Mouse (Mus musculus) mouse trophoblast stem cell (cell line): ENCODE measurements around the gene Rbfox2.

Experiments
- in situ Hi-C, 2 experiments: fragments of 300-500 bp; cut with MseI, MboI; formaldehyde crosslinking; loops; 2 replicates in 1 of 2; 3 replicates in 1 of 2; pipeline ENCODE4 v1.15.1; 2025

Rbfox2 gene

DNA sequence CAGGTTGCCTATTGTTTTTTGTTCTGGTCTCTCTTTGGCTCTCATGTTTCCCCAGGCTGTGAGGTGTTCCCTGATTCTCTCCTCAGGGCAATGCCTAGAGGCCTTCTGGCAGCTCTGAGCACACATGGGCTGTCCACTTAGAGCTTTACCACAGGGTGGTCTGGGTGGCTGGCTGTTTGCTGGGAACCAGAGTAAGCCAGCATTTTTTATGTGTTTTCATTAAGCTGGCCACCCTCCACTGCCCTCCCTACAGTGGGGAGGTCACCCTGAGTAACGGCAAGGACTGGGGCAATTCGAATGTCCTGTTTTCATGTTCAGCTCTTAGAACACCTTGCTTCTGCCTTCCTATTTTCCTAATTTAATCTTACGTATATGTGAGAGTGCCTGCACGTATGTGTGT, 24.6 kb upstream of the Rbfox2 start:
- in situ Hi-C loops = no loop called here

DNA sequence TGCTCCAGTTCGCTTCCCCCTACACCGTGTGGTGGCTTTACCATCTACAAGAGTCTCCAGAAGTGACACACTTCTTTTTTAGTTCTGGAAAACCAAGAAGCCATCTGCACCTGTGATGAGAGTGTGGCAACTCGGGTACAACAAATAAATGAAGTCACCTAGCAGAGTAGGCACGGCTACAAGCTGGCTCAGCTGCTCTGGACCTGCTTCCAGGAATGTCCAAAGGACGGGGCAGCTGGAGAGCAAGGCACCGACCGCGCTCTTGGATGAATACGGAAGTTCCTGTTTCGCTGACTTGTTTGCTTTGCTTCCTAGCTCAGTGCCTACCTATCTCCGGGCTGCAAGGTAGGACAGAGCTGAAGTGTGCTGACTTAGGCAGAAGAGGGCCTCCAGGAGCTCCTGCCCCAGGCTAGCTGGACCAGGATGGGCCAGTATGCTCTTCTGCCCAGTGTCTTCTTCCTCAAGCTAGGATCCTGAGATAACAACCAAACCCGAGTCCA, 22.9 kb upstream of the Rbfox2 start:
- in situ Hi-C loops = no loop called here

DNA sequence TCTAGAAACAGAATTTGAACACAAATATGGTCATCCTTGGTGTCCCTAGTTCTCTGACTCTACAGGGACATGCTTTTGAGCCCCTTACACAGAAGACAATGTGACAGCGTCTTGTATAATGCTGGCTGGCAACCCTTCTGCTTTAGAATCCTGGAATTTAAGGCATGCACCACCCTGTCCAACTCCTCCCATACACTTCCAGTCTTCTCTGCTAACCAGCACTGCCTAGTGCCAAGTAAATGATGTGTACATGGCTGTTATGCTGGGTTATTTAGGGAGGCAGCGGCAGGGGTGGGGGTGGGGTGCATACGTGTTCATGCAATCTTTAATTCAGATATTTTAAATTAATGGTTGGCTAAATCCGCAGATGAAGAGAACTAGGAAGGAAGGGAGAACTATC, 19.6 kb upstream of the Rbfox2 start:
- in situ Hi-C loops = no loop called here

DNA sequence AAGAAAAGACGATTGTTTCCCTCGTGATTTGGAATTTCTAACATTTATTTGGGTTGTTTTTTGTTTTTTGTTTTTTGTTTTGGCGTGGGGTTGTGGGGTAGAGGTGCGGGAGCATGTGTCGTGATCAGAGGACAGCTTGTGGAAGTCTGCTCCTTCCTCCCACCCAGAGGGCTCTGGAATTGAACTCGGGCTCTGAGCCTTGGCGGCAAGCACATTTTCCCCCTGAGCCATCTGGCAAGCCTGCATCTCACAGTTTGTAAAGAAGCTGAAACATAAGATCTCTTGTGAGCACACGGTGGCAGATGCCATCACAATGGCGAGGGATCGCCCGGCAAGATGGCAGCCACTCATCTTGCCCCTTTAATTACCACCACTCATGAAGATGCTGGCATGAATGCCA, 17.6 kb upstream of the Rbfox2 start:
- in situ Hi-C loops = no loop called here

DNA sequence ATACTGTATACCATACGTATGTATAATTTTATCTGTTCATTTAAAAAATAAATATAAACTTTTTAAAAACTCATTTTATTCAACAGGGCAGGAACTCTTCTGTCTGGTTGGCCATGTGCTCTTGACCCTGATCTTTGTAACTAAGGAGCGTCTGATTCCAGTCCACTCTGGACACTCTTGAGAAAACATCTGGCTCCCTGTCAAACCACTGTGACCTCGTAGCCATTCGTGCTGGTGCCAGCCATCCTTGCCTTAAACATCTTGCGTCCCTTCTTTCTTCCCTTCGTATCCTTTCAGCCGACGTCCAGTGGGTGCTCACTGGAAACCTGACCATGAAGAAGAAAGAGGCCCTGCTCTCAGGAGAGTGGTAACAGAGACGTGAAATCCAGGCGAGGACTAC, 16.4 kb upstream of the Rbfox2 start:
- in situ Hi-C loops = no loop called here

DNA sequence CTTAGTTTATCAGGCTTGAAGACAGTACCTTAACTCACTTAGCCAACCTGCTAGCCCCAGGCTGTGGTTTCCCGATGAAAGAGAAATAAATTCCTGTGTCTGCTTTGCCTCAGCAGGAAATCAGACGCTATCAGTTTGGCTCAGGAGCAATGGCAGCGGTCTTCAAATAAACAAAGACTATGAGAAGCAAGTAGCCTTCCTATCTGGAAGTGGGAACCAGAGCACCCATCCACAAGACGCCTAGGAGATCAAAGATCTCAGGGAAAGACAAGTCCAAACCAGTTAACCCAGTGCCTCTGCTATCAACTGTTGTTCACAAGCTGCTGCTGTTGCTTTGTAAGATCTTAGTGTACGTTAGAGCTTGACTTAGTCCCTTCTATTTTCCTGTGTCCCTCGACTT, 6.9 kb upstream of the Rbfox2 start:
- in situ Hi-C loops = no loop called here

DNA sequence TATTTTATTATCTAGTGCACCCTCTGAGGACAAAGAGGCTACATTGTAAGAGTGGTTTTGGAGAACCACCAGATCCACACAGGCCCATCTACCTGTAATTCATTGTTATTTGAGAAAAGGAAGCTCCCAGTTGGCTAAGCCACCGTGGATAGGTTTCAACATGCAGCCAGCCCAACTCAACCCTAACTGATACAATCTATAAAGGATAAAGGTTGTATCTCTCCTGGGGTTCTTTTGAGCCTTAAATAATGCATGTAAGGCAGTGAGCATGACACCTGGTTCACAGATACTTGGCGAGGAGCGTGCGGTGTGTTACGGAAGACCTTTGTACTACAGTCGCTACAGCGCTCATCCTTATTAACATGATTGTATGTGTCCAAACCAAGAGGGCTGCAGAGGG, 6.0 kb upstream of the Rbfox2 start:
- in situ Hi-C loops = no loop called here

DNA sequence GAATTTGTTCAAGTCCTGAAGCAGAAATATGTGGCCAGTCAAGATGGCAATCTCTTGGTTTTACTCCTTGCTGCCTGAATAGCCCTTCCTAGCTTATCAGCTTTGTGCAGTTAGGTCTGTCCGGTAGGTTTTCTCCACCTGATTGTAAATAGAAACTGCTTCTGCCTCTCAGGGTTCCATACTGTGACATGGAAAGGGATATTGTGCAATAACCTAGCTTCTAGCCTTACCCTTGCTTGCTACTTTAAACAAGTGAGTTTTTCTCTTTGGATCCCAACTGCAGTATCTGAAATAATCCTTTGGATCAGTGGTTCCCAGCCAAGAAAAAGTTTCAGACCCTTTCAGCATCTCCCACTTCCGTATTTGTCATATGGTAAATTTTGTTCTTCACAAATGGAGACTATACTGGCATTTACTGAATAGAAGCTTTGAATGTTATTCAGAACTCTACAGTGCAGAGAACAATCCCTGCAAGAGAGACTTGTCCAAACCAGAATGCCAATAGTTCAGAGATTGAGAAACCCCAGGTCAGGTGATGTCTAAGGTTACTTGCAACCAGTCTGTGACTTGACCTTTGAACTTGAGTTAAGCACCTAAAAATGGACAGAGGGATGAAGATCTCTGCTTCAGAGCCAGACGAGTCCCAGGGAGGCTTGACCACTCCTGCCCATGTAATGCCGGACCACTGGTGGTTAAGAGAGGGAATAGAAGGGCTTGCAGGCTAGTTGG, 1.1 kb upstream of the Rbfox2 start:
- in situ Hi-C loops = no loop called here

DNA sequence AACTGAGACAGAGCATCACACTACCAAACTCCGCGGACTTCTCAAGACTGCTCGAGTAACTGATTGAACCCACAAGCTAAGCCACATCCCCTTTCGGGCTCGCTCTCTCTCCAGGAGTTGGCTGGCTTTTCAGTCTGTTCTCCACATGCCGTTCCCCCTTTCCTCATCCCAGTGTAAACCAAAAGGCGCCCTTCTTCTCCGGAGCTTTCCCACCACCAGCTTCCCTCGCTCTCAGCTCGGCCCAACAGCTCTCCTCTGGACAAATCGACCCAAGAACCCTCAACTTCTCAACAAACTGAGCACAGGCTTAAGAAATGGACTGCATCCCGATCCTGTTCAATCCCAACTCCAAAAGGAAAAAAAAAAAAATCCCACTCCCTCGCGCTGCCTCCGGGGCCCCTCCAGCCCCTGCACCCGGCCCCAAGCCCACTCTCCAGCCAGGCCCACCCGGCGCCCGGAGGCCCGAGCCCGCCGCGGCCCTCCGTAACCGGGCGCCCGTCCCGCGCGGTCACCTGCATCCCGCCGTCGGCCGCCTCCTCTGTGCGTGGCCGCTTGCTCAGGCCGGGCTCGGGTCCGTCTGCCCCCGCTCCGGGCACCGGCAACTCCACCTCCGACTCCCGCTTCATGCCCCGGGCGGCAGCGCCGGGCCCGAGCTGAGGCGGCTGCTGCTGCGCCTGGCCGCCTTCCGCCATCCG, 805 bp downstream of the Rbfox2 start:
- in situ Hi-C loops = no loop called here

DNA sequence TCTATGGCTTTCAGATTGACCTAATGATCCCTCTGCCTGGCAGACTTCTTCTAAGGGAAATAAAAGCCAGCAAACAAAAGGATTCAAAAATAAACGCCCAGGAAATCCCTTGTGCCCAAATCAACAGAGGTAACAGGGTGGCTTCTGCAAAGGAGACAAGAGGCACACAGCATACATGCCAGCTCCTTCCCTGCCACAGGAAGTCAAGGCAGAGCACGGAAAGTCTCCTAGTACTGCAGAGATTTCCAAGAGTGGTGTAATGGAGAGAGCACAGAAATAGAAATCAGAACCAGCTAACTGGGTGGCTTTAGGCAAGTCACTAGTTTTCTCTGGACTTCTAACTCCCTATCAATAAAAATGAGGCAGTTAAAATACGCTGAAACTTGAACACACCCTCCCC, 1.8 kb downstream of the Rbfox2 start:
- in situ Hi-C loops = no loop called here

DNA sequence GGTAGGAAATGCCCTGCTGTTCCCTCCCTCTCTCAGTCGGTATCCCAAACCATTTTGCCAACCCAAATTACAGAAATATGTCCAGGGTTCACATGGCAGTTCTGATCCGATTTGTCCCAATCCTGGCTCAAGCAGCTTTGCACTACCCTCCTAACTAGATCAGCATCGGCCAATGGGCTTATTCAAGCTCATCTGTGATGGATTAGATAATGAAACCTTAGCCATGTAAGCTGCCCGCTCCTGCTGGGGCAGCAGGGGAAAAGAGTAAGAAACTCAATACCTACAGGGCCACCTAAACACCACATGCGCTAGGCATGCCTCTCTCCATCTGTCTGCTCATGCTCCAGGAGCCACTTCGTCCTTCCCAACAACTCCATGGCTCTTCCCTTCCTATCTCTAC, 5.7 kb downstream of the Rbfox2 start:
- in situ Hi-C loops = no loop called here

DNA sequence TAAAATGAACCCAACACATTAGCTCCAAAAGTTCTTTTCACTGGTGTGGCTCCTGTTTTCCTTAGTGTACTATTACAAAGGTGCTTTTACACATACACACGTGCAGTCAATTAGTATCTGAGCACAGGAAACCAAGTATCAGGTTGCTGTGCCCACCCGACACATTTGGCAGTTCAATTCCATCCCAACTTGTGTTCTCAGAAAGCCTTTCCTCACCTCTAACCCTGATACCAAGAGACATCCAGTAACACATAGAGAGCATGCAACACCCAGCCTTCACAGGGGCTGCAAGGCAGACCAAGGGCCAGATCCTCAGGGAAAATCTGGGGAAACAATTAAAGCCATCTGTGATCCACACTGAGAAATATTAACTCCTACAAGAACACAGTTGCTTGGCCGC, 8.2 kb downstream of the Rbfox2 start:
- in situ Hi-C loops = no loop called here

DNA sequence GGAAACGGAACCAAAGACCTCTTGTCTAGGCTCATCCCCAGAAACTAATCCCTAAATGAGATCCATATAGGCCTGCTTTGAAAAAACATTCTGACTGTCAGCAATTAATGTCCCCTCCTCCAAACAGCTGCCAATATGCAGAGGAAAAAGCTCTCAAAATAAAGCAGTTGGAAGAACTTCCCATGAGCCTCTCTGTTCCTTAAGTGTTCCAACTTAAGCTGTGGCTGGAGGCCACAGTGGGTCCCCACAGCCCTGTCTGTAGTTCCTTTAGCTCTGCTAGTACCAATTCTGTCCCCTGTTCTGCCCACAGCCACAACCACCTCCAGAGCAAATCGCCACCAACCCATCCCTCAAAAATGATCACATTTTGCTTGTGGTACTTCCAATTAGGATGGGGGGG, 10.2 kb downstream of the Rbfox2 start:
- in situ Hi-C loops = no loop called here

DNA sequence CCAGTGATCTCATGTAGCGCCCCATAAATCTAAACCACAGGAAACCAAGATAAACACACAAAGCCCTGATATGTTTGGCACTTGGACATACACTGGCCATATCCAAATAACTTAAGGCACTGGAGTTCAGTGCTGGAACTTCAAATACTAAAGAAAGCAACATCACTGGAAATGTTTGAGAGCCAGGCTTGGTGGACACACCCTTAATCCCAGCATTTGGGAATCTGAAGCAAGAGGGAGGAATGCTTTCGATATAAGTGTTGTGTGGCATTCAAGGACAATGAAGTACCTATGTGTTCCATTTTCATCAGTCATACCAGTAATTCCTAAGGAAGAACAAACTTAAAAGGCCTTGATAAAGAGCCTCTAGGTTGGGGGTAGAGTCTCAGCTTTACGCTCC, 13.3 kb downstream of the Rbfox2 start:
- in situ Hi-C loops = no loop called here

DNA sequence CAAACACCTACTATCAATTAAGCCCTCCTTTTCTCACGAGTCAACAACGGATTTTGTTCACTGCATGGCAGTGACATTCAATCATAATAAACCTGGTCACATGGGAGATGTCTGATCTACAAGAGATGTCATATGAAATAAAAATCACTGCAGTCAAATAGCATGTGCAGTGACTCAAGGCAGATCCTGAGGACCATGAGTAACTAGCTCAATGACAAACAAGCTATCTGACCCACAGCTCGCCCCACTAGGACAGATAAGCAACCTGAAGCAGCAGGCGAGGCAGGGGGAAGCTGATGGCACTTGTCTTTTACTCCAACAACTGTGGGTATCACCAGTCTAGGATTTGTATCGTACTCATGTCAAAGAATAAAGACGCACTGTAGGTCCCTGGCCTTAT, 14.4 kb downstream of the Rbfox2 start:
- in situ Hi-C loops = no loop called here

DNA sequence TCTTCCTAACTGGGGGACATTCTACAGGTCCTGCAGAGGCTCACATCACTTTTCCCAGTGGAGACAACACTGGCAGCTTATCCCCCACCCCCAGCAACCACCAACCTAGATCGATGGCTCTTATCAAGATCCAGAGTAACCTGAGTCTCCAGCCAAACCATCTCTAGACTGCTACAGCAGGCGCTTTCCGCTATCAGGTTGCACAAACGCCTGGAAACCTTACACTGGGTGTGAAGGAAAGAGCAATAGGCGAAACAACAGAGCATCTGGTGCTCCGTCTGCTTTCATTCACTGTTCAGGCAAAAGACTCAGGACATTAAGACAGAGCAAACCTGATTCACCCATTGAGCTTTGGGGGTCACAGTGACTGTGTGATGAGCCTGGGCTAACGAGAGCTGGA, 15.3 kb downstream of the Rbfox2 start:
- in situ Hi-C loops = no loop called here

DNA sequence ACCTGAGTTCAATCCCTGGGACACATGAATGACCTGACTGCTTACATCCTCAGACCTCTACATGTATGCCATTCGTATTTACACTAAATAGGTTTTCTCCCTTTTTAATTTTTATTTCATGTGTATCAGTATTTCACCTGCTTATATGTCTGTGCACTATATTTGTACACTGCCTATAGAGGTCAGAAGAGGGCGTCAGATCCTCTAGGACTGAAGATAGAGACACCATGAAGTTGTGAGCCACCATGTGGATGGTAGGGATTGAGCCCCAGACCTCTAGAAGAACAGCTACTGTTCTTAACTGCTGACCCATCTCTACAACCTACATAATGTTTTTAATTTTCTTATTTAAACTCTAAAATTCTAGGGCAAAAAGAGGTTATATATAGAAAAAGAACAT, 16.5 kb downstream of the Rbfox2 start:
- in situ Hi-C loops = no loop called here

DNA sequence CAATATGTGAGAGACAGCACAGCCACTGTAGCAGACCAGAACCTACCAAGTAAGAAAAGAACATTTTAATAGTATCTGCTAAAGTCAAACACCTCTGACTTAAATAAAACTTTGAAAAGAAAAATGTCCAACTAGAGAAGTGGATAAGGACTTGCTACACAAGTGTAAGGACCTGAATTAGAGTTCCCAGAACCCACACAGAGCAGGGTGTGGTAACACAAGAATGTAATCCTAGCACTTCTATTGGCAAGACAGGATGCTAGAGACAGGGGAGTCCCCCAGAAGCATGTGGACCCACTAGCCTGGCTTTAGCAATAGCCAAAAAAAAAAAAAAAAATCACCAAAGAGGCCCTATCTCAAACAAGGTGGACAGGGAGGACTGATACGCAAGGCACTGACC, 26.7 kb downstream of the Rbfox2 start:
- in situ Hi-C loops = no loop called here

DNA sequence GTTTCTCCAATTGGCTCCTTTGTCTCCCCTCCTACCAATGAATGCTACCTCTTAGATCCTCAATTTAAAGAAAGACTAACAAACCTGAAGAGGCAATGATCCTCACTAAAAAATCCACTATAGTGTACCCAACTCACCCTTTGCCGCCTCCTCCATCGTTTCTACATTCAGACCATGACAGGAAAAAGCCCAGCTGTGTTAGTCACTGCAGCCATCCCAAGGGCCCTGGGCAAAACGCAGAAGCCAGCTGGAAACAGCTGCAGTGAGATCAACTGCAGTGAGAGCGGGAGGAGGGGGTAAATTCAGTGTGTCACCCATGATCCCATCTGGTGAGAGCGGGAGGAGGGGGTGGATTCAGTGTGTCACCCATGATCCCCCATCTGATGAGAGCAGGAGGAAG, 28.0 kb downstream of the Rbfox2 start:
- in situ Hi-C loops = no loop called here

DNA sequence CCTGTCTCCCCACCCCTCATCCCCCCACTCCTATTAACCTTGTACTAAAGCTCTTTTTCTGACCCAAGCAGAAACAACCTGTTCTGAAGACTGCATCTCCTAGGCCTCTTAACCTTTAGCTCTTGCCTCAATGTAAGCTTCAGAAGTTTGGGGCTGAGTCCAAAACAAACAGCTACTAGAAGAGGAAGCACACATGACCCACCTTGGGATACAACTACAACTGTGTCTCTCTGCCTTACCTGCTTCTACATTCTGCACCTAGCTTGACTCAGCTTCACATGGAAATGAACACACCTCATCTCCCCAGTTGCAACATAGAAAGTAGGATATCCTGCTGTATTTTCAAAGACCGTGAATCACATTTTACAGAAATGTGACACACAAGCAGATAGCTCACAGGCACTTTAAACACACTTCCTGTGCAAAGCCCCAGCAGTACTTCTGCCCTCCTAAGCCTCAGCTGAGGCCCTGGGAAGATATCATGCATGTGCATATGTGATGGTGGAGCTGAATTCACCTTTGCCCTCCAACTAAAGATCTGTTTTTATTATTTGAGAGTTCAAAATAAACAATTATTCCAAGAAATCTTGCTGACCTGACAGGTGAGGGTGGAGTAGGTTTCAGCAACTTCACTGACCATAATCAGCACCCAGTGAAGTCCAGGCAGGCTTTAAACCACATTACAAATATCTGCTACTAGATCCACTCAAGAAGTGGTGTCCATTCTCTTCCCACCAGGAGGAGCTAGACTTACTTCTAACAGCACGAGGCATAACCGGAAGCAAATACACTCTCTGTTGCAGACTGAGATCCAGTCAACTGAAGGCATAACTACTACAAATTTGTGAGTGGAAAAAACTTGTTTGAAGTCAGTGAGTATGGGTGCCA, 29.7 kb downstream of the Rbfox2 start:
- in situ Hi-C loops = no loop called here

DNA sequence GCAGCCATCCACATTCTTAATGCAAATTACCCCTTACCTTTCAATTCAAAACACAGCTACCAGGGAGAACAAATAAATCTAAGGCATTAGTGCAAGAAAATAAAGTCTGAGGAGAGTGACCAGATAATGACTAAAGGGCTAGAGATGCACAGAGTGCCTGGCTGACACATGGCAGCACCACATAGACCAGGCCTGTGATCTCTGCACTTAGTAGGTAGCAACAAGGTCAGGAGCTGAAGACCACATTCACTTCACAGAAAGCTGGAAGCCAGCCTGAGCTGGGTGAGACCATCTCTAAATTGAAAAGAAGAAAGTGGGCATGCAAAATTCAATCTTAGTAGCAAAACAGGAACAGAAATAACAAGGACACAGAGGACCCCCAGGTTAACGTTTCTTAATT, 30.5 kb downstream of the Rbfox2 start:
- in situ Hi-C loops = no loop called here

DNA sequence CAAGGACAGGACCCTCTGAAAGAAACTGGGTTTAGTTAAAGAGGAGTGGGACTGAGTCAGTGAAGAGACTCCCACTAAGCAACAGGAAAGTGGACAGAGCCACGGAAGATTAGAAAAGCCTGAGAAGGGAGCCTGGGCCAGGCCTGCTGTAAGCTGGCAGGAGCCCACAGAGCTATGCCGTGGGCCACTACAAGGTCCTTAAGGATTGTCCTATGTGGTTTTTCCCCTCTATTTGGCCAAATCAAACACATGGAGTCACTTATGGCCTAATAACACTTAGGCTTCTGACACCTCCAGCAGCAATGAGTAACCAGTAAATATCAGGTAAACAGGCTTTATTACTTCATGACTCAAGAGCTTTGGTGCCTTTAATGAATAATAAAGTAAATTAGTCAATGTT, 31.2 kb downstream of the Rbfox2 start:
- in situ Hi-C loops = no loop called here

DNA sequence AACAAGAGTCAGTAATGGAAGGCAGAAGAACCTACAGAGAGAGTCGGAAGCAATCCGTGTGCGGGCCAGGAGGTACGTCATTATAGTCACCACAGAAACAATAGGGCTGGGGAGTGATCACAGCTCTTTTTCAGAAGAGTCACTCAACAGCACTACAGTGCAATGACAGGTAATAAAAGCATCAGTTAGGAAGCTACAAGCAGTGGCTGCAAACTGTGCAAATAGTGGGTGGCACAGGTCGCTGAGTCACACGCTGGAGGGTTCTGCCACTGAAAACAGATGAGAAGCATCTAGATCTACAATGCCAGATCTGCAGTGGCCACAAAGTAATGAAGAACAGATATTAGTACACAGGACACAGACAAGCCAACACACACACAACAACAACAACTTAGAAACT, 32.9 kb downstream of the Rbfox2 start:
- in situ Hi-C loops = no loop called here
